Mouse (Mus musculus): ENCODE measurements at regions not wholly inside any gene's neighbourhood (a gene's known extent, or its start where the extent isn't known, plus 50 kb on each side); places are given as distances from the start of the nearest gene placed in this dataset.

- Histone ChIP-seq H3K4me2 (ENCODE audit: low read depth, low read length) (no peak overlapping the region), H3K27me3 (ENCODE audit: control insufficient read depth, insufficient read depth, low read length) (no peaks in the 10 kb centered on the region), H3K4me3 (ENCODE audit: low read depth, low read length) (no peak overlapping the region), H3K9ac (replicated peaks; ENCODE audit: low read depth, low read length) (no peak overlapping the region), H3K27ac (ENCODE audit: low read depth) (no peak overlapping the region), H3K36me3 (replicated peaks; ENCODE audit: control insufficient read depth, insufficient read depth, low read length) (no peaks in the 10 kb centered on the region), H3K9me3 (replicated peaks; ENCODE audit: control insufficient read depth, low read length) (no peaks in the 10 kb centered on the region), H3K4me1 (ENCODE audit: control insufficient read depth, insufficient read depth) (no peaks in the 10 kb centered on the region)
- TF ChIP-seq CTCF (IDR thresholded peaks at IDR 0.05; ENCODE audit: low read depth): no peak
- TF ChIP-seq EP300 (IDR thresholded peaks at IDR 0.05; ENCODE audit: low read depth): no peak
- WGBS: 73% methylated on average over 7 of the region's 7 CpGs
- ATAC-seq (ENCODE audit: insufficient read depth, low read depth): no peak
- DNase-seq (ENCODE audit: low spot score): no peak
Observed at GRCm38 (mm10) chr5:126917300-126917699, 324.3 kb upstream of the Tmem132c start.

GRCm38 (mm10) chr5:126933466-126933865 lies 308.1 kb upstream of the Tmem132c start:
- WGBS: 49% methylated on average over 2 of the region's 2 CpGs
- peaks cover 2% of the 10 kb centered on the region; the same call in 1 of the 2 replicates for H3K9me3 ChIP-seq (replicated peaks; ENCODE audit: control insufficient read depth, low read length)
- H3K9ac ChIP-seq (replicated peaks; ENCODE audit: low read depth, low read length): no peak overlapping the region
- H3K4me3 ChIP-seq (ENCODE audit: low read depth, low read length): no peak overlapping the region
- no peak overlapping the region for H3K4me2 ChIP-seq (ENCODE audit: low read depth, low read length)
- ATAC-seq (ENCODE audit: insufficient read depth, low read depth): no peak
- H3K36me3 ChIP-seq (replicated peaks; ENCODE audit: control insufficient read depth, insufficient read depth, low read length): no peaks in the 10 kb centered on the region
- no peaks in the 10 kb centered on the region for H3K4me1 ChIP-seq (ENCODE audit: control insufficient read depth, insufficient read depth)
- no peak overlapping the region for H3K27ac ChIP-seq (ENCODE audit: low read depth)
- H3K27me3 ChIP-seq (ENCODE audit: control insufficient read depth, insufficient read depth, low read length): no peaks in the 10 kb centered on the region
- TF ChIP-seq EP300 (IDR thresholded peaks at IDR 0.05; ENCODE audit: low read depth) (no peak), CTCF (IDR thresholded peaks at IDR 0.05; ENCODE audit: low read depth) (no peak)
- DNase-seq (ENCODE audit: low spot score): no peak

- 49% methylated on average over 7 of the region's 7 CpGs for WGBS
- Histone ChIP-seq H3K27ac (ENCODE audit: low read depth) (no peak overlapping the region), H3K4me2 (ENCODE audit: low read depth, low read length) (no peak overlapping the region), H3K4me1 (ENCODE audit: control insufficient read depth, insufficient read depth) (no peaks in the 10 kb centered on the region), H3K4me3 (ENCODE audit: low read depth, low read length) (no peak overlapping the region), H3K9me3 (replicated peaks; ENCODE audit: control insufficient read depth, low read length) (no peaks in the 10 kb centered on the region), H3K9ac (replicated peaks; ENCODE audit: low read depth, low read length) (no peak overlapping the region), H3K36me3 (replicated peaks; ENCODE audit: control insufficient read depth, insufficient read depth, low read length) (no peaks in the 10 kb centered on the region), H3K27me3 (ENCODE audit: control insufficient read depth, insufficient read depth, low read length) (no peaks in the 10 kb centered on the region)
- ATAC-seq (ENCODE audit: insufficient read depth, low read depth) (no peak), DNase-seq (ENCODE audit: low spot score) (no peak)
- TF ChIP-seq CTCF (IDR thresholded peaks at IDR 0.05; ENCODE audit: low read depth) (no peak), EP300 (IDR thresholded peaks at IDR 0.05; ENCODE audit: low read depth) (no peak)
Observed at GRCm38 (mm10) chr5:126944861-126945260, 296.7 kb upstream of the Tmem132c start.

GRCm38 (mm10) chr5:126954189-126954588 lies 287.4 kb upstream of the Tmem132c start:
- WGBS: 68% methylated on average over 5 of the region's 5 CpGs
- Histone ChIP-seq H3K9me3 (replicated peaks; ENCODE audit: control insufficient read depth, low read length) (0 out of 2 replicates have a peak, but pooled peaks cover 4% of the 10 kb centered on the region), H3K4me2 (ENCODE audit: low read depth, low read length) (no peak overlapping the region), H3K27ac (ENCODE audit: low read depth) (no peak overlapping the region), H3K36me3 (replicated peaks; ENCODE audit: control insufficient read depth, insufficient read depth, low read length) (no peaks in the 10 kb centered on the region), H3K9ac (replicated peaks; ENCODE audit: low read depth, low read length) (no peak overlapping the region), H3K27me3 (ENCODE audit: control insufficient read depth, insufficient read depth, low read length) (no peaks in the 10 kb centered on the region), H3K4me1 (ENCODE audit: control insufficient read depth, insufficient read depth) (no peaks in the 10 kb centered on the region), H3K4me3 (ENCODE audit: low read depth, low read length) (no peak overlapping the region)
- TF ChIP-seq CTCF (IDR thresholded peaks at IDR 0.05; ENCODE audit: low read depth) (no peak), EP300 (IDR thresholded peaks at IDR 0.05; ENCODE audit: low read depth) (no peak)
- no peak for ATAC-seq (ENCODE audit: insufficient read depth, low read depth)
- DNase-seq (ENCODE audit: low spot score): no peak

GRCm38 (mm10) chr5:126954634-126955033 lies 287.0 kb upstream of the Tmem132c start:
- Histone ChIP-seq H3K4me1 (ENCODE audit: control insufficient read depth, insufficient read depth) (no peaks in the 10 kb centered on the region), H3K36me3 (replicated peaks; ENCODE audit: control insufficient read depth, insufficient read depth, low read length) (no peaks in the 10 kb centered on the region), H3K27me3 (ENCODE audit: control insufficient read depth, insufficient read depth, low read length) (no peaks in the 10 kb centered on the region), H3K4me3 (ENCODE audit: low read depth, low read length) (no peak overlapping the region), H3K9ac (replicated peaks; ENCODE audit: low read depth, low read length) (no peak overlapping the region), H3K9me3 (replicated peaks; ENCODE audit: control insufficient read depth, low read length) (0 out of 2 replicates have a peak, but pooled peaks cover 7% of the 10 kb centered on the region), H3K27ac (ENCODE audit: low read depth) (no peak overlapping the region), H3K4me2 (ENCODE audit: low read depth, low read length) (no peak overlapping the region)
- ATAC-seq (ENCODE audit: insufficient read depth, low read depth) (no peak), DNase-seq (ENCODE audit: low spot score) (no peak)
- WGBS: 81% methylated on average over 6 of the region's 6 CpGs
- no peak for TF ChIP-seq EP300 (IDR thresholded peaks at IDR 0.05; ENCODE audit: low read depth)

GRCm38 (mm10) chr5:126964577-126964976 lies 277.0 kb upstream of the Tmem132c start:
- DNase-seq (ENCODE audit: low spot score) (no peak), ATAC-seq (ENCODE audit: insufficient read depth, low read depth) (no peak)
- Histone ChIP-seq H3K4me3 (ENCODE audit: low read depth, low read length) (no peak overlapping the region), H3K36me3 (replicated peaks; ENCODE audit: control insufficient read depth, insufficient read depth, low read length) (no peaks in the 10 kb centered on the region), H3K4me2 (ENCODE audit: low read depth, low read length) (no peak overlapping the region), H3K9me3 (replicated peaks; ENCODE audit: control insufficient read depth, low read length) (peaks cover 4% of the 10 kb centered on the region; the same call in 1 of the 2 replicates), H3K4me1 (ENCODE audit: control insufficient read depth, insufficient read depth) (no peaks in the 10 kb centered on the region), H3K27me3 (ENCODE audit: control insufficient read depth, insufficient read depth, low read length) (no peaks in the 10 kb centered on the region), H3K9ac (replicated peaks; ENCODE audit: low read depth, low read length) (no peak overlapping the region), H3K27ac (ENCODE audit: low read depth) (no peak overlapping the region)
- WGBS: 79% methylated on average over 4 of the region's 4 CpGs
- TF ChIP-seq EP300 (IDR thresholded peaks at IDR 0.05; ENCODE audit: low read depth): no peak
- TF ChIP-seq CTCF (IDR thresholded peaks at IDR 0.05; ENCODE audit: low read depth): no peak
